Mouse (Mus musculus) ES-Bruce4 (cell line): ENCODE measurements around the gene Gm28042. TPM values are rescaled to one million over a fixed set of nuclear protein-coding genes. Genes with fewer than 3 reads are reported as not detected.

Source experiments
- H3K27ac ChIP-seq: 2 replicates; pipeline ENCODE4 v1.5.1; 2012; ENCODE audit warnings: low read length, inconsistent platforms; ENCODE audit not compliant: insufficient read depth
- H3K27me3 ChIP-seq: 2 replicates; pipeline ENCODE4 v1.6.1; 2012; ENCODE audit warnings: mild to moderate bottlenecking, low read length, inconsistent platforms; ENCODE audit not compliant: control insufficient read depth, poor library complexity, insufficient read depth, severe bottlenecking
- H3K36me3 ChIP-seq: 2 replicates; pipeline ENCODE4 v1.6.1; 2012; ENCODE audit warnings: inconsistent platforms, mild to moderate bottlenecking, low read length, moderate library complexity; ENCODE audit not compliant: control insufficient read depth, poor library complexity, insufficient read depth, severe bottlenecking
- H3K4me1 ChIP-seq: one replicate; pipeline ENCODE4 v1.8.1; 2011; ENCODE audit warnings: low read length; ENCODE audit not compliant: control insufficient read depth, insufficient read depth
- H3K4me3 ChIP-seq: 2 replicates; pipeline ENCODE4 v1.5.1; 2011; ENCODE audit warnings: low read depth, mild to moderate bottlenecking, low read length
- H3K9ac ChIP-seq: 2 replicates; pipeline ENCODE4 v1.6.1; 2012; ENCODE audit warnings: low read depth, mild to moderate bottlenecking, inconsistent platforms; ENCODE audit not compliant: poor library complexity, severe bottlenecking
- H3K9me3 ChIP-seq: replicated peaks from 2 replicates; pipeline ENCODE4 v1.6.1; 2012; ENCODE audit warnings: mild to moderate bottlenecking, low read length, inconsistent platforms; ENCODE audit not compliant: control insufficient read depth, poor library complexity, insufficient read depth, severe bottlenecking
- CTCF ChIP-seq: IDR thresholded peaks from one replicate; pipeline ENCODE4 v1.8.1; 2011; ENCODE audit warnings: low read depth, low read length
- EP300 ChIP-seq: IDR thresholded peaks from 2 replicates; pipeline ENCODE4 v1.6.1; 2011; ENCODE audit warnings: low read depth, low read length; ENCODE audit not compliant: insufficient read depth
- POLR2A ChIP-seq: IDR thresholded peaks from one replicate; pipeline ENCODE4 v1.8.1; 2011; ENCODE audit warnings: low read length; ENCODE audit not compliant: insufficient read depth
- polyA plus RNA-seq: library from polyadenylated mRNA; stranded (reverse); fragments of >200 nt; gene quantifications from 2 replicates; pipeline ENCODE4 v1.2.4, GENCODE M21; 2011; ENCODE audit warnings: low read depth; ENCODE audit not compliant: missing spikeins, insufficient read depth, insufficient read length

The Gm28042 gene
- polyA plus RNA-seq, 1 experiment, result 3.5 TPM

DNA sequence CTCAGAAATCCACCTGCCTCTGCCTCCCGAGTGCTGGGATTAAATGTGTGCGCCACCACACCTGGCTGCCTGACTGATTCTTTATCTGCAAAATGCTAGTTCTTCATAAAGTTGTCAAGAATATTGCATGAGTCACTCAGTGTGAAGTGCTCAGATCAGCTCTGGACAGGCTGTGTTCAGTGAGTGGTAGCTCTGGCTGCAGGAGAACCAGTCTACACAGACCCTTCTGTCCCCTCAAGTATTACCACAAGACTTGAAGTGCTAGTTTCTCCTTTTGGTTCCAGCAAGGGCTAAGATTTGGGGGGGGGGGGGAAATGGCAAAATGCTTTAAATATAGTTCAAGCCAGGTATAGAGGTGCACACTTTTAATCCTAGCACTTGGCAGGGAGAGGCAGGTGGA lies 39.9 kb upstream of the Gm28042 start:
- Histone ChIP-seq H3K4me1 (no peaks in the 10 kb centered on the region), H3K27me3 (no peaks in the 10 kb centered on the region), H3K9ac (no peak overlapping the region), H3K36me3 (no peaks in the 10 kb centered on the region), H3K27ac (no peak overlapping the region), H3K9me3 (no peaks in the 10 kb centered on the region), H3K4me3 (no peak overlapping the region)
- TF ChIP-seq POLR2A (no peak), EP300 (no peak)

DNA sequence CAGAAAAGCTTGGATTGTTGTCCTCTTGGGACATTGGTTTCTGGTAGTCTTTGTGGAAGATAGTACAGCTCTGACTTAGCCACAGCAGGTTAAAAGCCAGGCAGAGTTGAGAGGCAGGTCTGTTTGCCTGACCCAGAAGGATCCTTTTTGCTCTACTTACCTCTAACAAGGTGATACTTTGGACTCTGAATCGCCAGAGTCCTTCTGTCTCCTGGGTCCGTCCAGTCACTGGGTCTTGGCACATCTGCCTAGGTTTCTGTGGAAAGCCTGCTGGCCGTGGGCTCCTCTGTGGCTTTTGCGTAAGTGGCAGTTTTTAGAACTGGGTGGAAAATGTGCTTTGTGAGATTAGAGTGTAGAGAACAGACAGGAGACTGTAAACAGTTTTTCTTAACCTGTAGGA lies 38.3 kb upstream of the Gm28042 start:
- no peaks in the 10 kb centered on the region for H3K27me3 ChIP-seq
- H3K4me1 ChIP-seq, result no peaks in the 10 kb centered on the region
- TF ChIP-seq EP300 (no peak), CTCF (no peak), POLR2A (no peak)
- no peaks in the 10 kb centered on the region for H3K36me3 ChIP-seq
- no peaks in the 10 kb centered on the region for H3K9me3 ChIP-seq
- no peak overlapping the region for H3K9ac ChIP-seq
- no peak overlapping the region for H3K27ac ChIP-seq
- H3K4me3 ChIP-seq, result no peak overlapping the region

DNA sequence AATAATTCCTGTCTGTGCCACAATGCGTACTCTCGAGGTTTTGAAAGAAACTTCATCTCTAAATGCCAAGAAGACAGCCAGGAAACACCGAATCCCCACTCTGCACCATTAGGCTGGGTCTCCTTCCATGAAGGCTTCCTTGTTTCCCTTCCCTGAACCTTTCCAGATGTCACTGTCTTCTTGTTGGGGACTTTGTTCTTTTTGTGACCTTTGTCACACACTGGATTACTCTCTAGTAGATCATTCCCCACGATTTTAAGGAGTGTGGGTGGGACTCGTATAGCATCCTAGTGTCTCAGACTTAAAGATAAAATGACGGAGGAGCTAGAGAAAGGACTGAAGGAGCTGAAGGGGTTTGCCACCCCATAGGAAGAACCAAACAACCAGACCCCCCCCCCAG lies 36.4 kb upstream of the Gm28042 start:
- TF ChIP-seq CTCF (no peak), EP300 (no peak), POLR2A (no peak)
- H3K9ac ChIP-seq, result no peak overlapping the region
- H3K36me3 ChIP-seq, result no peaks in the 10 kb centered on the region
- no peaks in the 10 kb centered on the region for H3K27me3 ChIP-seq
- no peaks in the 10 kb centered on the region for H3K9me3 ChIP-seq
- no peaks in the 10 kb centered on the region for H3K4me1 ChIP-seq
- H3K4me3 ChIP-seq, result no peak overlapping the region
- H3K27ac ChIP-seq, result no peak overlapping the region

- H3K9ac ChIP-seq, result no peak overlapping the region
- H3K4me1 ChIP-seq, result no peaks in the 10 kb centered on the region
- no peaks in the 10 kb centered on the region for H3K36me3 ChIP-seq
- TF ChIP-seq CTCF (no peak), POLR2A (no peak), EP300 (no peak)
- no peak overlapping the region for H3K27ac ChIP-seq
- no peaks in the 10 kb centered on the region for H3K27me3 ChIP-seq
- no peaks in the 10 kb centered on the region for H3K9me3 ChIP-seq
- H3K4me3 ChIP-seq, result no peak overlapping the region
Measured at GRCm38 (mm10) chr2:119992349-119992748, 34.9 kb upstream of the Gm28042 start.

DNA sequence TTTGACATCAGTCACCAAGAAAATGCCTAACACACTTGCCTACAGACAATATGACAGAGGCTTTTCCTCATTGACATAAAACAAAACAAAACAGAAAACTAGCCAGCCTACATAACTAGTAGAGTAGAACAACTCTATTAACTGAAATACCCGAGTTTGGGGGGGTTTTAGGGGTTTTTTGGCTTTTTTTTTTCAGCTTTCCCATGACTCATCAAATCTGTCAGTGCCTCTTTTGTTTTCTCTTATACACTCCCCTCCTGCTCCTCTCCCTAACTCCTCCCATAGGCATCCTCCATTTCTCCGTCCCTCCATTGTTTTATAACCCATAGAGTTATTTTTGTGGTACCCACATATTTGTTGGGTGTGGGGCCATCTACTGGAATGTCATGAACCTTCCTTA lies 33.8 kb upstream of the Gm28042 start:
- Histone ChIP-seq H3K27ac (no peak overlapping the region), H3K4me1 (no peaks in the 10 kb centered on the region), H3K9ac (no peak overlapping the region)

GRCm38 (mm10) chr2:119994839-119995238 lies 32.5 kb upstream of the Gm28042 start:
- no peaks in the 10 kb centered on the region for H3K4me1 ChIP-seq
- no peaks in the 10 kb centered on the region for H3K36me3 ChIP-seq
- no peak overlapping the region for H3K4me3 ChIP-seq
- no peak overlapping the region for H3K9ac ChIP-seq
- TF ChIP-seq EP300, result no peak
- no peak for TF ChIP-seq POLR2A
- TF ChIP-seq CTCF, result no peak
- no peaks in the 10 kb centered on the region for H3K9me3 ChIP-seq
- H3K27me3 ChIP-seq, result no peaks in the 10 kb centered on the region
- H3K27ac ChIP-seq, result no peak overlapping the region

More for the DNA sequence above, 33.8 kb upstream of the Gm28042 start:
- H3K9me3 ChIP-seq, result no peaks in the 10 kb centered on the region
- no peak overlapping the region for H3K4me3 ChIP-seq
- no peaks in the 10 kb centered on the region for H3K27me3 ChIP-seq
- TF ChIP-seq POLR2A, result no peak
- TF ChIP-seq CTCF, result no peak
- TF ChIP-seq EP300, result no peak
- H3K36me3 ChIP-seq, result no peaks in the 10 kb centered on the region
